Mouse (Mus musculus) ES-Bruce4 (cell line): ENCODE measurements around the gene Atg7.

ENCODE experiments used
- CTCF ChIP-seq: IDR thresholded peaks from one replicate; pipeline ENCODE4 v1.8.1; 2011; ENCODE audit warnings: low read depth, low read length
- EP300 ChIP-seq: IDR thresholded peaks from 2 replicates; pipeline ENCODE4 v1.6.1; 2011; ENCODE audit warnings: low read depth, low read length; ENCODE audit not compliant: insufficient read depth
- POLR2A ChIP-seq: IDR thresholded peaks from one replicate; pipeline ENCODE4 v1.8.1; 2011; ENCODE audit warnings: low read length; ENCODE audit not compliant: insufficient read depth

GRCm38 (mm10) chr6:114657807-114658206 is 14.9 kb downstream of the Atg7 start:
- TF ChIP-seq CTCF = no peak
- no peak for TF ChIP-seq EP300
- no peak for TF ChIP-seq POLR2A
